Mouse (Mus musculus) left cerebral cortex, adult 8-10 months (tissue): ENCODE data around the gene Dtnb. TPM values are rescaled to one million over a fixed set of nuclear protein-coding genes. Genes with fewer than 3 reads are reported as not detected.

Experiments
- DNase-seq, 2 experiments: peaks; one replicate each; pipeline ENCODE4 v3.0.0; 2022; ENCODE audit warnings: low spot score in 2 of 2
- total RNA-seq, 4 experiments: library from RNA; stranded (reverse); gene quantifications; 2 replicates each; pipeline ENCODE4 v1.2.4; 2022

The Dtnb gene
- total RNA-seq, 4 experiments from 2014 or later: 117 to 137 (median 128) TPM

DNA sequence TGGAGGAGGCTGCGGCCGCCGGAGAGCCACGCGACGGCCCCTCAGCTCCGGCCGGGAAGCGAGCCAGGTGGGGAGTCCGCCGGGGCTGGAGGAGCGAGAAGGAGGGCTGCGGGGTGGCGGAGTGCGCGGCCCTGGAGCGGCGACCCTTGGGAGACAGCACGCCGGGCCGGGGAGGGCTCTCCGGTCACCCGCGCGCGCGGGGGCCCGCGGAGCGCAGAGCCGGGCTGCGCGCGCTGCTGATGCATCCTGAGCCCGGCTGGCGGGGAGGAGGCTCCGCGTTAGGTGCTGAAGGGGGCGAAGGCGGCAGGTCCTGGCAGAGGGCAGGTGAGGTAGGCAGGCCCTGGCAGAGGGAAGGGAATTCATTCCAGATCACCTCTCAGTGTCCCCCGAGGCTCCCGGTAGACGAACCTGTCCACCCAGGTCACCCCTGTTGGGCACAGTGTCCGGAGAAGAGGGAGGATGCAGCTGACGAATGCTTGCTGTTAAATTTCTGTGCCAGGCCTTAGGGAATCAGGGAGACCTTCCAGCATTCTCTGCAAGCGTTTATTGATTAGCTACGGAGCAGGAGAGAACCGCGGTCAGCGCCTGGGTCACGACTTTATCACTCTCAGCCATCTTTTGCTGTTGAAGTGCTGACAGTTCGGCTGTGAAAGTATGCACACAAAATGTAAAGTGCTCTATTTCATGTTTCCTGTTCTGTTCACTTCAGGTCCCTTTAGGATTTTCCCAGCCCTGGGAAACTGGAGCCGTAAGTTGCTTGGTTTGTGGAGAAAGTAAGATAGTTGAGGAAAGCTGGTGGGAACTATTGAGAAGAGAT lies 608 bp downstream of the Dtnb start:
- DNase-seq: peak in 1 of 2 experiments; percentile 28

DNA sequence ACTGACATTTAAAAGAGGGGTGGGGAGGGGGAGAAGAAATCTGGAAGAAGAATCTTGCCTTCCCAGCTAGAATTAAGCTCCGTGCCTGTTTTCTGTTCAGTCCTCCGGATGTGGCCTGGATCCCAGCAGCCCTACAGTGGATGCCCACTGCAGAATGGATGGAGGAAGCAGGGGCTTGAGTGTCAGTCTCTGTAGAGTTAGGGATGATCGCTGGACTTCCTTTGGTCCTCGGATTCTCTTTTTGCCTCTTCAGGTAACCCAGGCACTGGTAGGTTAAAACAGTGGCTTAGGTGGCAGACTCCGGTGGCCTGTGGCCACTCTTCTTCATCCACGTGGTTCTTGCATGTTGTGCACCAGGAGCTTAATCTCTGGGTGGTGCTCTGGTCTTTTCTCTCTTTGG lies 1.2 kb downstream of the Dtnb start:
- no peak for DNase-seq

DNA sequence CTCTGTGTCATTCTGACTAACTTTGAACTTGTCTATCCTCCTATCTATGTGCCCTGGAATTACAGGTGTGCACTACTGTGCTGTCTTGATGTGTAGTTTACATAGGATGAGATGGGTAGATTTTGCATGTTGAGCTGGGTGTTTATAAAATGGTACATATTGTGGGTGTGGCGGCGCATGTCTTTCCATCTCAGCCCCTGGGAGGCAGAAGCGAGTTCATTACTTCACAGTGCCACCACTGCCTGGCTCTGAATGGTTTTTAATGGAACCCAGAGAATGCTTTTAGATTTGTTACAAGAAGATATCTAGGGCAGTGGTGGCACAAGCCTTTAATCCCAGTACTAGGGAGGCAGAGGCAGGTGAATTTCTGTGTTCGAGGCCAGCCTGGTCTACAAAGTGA lies 2.5 kb downstream of the Dtnb start:
- no peak for DNase-seq

DNA sequence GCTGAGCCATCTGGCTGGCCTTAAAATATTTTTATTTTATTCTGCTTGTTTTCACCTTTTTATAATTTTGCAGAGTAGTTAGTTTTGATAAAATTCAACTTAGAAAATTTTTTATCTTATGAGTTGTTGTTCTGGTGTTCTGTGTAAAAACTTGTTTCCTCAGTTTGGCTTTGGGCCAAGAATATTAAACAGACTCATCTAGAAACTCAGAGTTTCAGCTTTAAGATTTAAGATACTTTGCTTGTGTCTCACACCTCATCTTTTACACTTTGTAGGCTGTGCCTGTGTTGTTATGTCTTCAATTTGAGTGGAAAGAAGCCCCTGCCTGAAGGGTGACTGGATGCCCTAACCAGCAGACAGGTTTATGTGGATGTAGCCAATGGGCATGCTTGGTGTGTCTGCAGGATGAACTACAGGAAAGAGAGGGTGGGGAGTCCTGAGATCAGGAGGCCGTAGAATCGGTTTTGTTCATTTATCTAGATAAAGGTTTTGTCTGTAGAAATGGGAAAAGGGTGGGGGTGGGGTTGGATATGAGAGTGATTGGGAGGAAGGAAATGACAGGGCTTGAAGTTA lies 7.9 kb downstream of the Dtnb start:
- no peak for DNase-seq

DNA sequence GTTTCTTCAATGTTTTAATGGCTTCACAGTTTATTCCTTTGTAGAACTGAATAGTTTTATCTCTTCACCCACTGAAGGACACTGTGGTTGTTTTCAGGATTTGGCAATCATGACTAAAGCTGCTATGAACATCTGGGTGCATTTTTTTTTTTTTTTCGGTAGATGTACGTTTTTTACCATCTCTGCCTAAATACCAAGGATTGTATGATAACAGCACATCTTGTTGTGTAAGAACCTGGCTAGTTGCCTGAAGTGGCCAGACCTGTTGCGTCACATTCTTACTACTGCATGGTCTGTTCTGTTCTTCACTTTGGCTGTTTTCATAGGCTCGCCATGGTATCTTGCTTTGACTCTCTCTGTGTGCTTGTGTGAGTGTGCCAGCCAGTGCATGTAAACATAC lies 10.4 kb downstream of the Dtnb start:
- DNase-seq: no peak

DNA sequence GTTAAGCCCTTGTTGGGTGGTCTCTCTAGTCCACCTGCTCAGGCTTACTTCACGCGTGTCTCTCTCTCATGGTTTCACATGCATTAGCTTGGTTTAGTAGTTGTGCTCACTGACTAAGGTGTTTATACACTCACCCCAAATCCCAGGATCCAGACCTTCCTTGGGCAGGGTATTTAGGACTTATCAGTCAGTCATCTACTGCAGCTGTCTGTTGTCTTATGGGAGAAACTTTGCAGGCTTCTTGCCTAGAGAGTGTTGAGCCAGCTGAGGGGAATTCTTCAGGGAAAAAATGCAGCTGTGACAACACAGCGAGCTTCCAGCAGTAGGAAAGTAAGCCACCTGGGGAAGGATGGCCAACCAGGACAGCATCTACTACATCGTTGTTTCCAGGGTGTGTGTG lies 13.3 kb downstream of the Dtnb start:
- no peak for DNase-seq

DNA sequence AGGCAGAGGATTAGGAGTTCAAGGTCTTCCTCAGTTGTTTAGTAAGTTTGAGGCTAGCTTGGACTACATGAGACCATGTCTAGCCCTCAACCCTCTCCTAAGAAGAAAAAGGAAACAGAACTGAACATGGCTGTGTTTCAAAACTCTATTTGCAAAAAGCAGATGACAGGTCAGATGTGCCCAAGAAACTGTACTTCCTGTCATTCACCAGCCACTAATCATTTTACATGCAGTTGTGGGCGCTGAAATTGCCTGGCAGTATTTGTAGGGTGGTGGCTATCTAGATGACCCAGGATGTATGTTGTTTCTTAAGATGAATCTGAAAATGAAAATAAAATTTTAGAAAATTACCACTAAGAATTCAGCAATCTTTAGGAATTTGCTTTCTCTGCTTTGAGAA lies 14.8 kb downstream of the Dtnb start:
- no peak for DNase-seq

DNA sequence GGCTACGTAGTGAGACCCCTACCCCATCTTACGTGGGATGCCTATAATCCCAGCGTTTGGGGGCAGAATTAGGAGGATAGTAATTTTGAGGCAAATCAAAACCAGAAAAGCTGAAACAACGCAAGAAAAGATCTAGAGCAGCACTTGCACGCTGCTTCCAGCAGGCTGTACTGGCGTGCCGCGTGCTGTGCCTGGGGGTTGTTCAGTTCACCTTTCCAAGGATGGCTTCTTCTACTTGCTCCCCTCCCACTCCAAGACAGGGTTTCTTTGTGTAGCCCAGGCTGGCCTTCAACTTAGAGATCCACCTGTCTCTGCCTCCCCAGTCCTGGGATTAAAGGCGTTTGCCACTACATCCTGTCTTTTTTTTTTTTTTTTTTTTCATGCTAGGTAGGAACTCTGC lies 17.9 kb downstream of the Dtnb start:
- DNase-seq: no peak

DNA sequence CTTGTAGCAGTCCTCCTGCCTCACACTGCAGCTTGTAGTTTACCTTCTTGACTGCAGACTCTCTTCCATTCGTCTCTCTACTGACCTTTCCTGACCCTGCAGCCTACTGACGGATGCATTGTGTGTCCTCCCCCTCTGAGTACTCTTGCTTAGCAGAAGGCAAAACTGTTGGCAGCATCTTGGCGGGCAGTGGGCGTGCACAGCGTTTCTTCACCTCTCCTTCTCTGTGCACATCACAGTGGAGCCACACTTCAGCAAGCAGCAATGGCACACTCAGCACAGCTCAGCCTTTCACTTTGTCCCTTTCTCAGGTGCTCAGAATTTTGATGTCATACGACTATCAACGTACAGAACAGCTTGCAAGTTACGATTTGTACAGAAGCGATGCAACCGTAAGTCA lies 19.4 kb downstream of the Dtnb start:
- peak in 1 of 2 experiments; percentile 70 for DNase-seq

DNA sequence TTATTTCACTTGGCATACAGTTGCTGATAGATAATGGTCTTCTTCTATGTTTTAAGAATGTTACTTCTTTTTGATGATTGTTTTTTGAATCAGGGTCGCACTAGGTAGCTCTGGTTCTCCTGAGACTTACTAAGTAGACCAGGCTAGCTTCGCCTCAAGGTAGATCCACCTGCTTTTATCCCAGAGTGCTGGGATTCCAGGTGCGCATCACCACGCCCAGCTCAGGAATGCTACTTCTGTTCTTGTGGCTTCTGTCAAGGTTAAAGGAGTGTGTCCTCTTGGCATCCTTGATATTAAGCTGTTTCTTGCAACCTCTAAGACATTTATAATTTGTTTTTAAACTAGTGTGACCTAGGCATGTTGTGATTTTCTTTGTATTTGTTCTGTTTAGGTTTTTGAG lies 30.6 kb downstream of the Dtnb start:
- no peak for DNase-seq

DNA sequence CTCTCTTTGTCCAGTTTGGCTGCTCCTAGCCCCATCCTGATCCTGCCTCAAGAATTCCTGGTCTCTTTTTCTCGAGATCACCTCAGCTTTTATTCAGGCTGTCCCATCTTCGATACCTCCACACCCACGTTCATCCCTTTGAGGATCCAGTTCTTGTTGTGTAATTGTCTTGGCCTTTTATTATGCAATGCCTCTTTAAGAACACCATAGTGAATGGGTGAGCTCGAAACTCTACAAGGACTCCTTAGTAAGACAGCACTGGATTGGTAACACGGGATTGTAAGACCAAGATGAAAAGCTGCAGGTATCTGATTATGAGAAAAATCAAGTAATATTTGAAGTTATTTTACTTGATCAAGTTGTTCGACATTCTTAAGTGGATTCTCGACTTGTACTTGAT lies 34.0 kb downstream of the Dtnb start:
- no peak for DNase-seq

DNA sequence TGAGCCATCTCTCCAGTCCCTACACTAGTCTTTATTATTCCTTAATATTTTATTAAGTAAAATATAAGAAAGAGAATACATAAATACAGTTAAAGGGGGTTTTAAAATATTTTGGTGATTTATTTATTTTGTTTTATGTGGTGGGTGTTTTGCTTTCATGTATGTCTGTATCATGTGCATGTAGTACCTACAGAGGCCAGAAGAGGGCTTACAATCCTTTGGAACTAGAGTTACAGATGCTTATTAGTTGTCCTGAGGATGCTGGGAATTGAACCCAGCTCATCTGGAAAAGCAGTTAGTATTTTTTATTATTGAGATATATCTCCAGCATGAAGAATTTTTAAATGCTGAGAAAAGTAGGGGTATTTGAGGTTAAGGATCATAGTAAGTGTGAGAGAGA lies 37.6 kb downstream of the Dtnb start:
- DNase-seq: no peak

DNA sequence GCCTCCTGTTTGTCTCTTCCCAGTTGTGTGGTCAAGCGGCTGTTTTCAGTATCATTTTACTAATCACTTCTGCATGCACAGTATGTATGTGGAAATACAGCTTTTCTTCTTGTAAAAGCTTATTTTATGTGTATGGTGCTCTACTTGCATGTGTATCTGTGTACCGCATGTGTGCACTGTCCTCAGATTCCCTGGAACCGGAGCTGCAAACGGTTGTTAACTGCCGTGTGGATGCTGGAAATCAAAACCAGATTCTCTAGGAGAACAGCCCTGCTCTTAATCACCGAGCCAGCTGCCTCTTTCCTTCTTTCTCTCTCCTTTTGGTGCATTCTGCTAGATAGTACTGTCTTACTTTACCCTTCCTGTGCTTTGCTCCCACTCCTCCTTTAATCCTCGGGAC lies 39.7 kb downstream of the Dtnb start:
- no peak for DNase-seq

DNA sequence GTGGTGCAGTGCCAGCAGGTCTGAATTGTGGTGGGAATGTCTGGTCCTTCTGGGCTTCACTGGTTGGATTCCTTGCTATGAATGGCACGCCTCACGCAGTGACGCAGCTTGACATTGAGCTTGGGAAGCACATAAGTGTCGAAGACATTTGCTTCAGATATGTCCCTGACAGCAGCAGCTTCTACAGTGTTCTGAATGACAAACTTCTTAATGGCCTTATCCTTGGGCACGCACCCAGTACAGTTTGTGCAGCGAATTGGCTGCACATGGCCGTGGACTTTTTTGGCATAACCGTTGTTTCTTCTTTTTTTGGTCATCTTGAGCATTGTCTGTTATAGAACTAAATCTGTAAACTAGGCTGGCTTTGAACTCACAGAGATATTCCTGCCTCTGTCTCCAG lies 42.9 kb downstream of the Dtnb start:
- DNase-seq: no peak

DNA sequence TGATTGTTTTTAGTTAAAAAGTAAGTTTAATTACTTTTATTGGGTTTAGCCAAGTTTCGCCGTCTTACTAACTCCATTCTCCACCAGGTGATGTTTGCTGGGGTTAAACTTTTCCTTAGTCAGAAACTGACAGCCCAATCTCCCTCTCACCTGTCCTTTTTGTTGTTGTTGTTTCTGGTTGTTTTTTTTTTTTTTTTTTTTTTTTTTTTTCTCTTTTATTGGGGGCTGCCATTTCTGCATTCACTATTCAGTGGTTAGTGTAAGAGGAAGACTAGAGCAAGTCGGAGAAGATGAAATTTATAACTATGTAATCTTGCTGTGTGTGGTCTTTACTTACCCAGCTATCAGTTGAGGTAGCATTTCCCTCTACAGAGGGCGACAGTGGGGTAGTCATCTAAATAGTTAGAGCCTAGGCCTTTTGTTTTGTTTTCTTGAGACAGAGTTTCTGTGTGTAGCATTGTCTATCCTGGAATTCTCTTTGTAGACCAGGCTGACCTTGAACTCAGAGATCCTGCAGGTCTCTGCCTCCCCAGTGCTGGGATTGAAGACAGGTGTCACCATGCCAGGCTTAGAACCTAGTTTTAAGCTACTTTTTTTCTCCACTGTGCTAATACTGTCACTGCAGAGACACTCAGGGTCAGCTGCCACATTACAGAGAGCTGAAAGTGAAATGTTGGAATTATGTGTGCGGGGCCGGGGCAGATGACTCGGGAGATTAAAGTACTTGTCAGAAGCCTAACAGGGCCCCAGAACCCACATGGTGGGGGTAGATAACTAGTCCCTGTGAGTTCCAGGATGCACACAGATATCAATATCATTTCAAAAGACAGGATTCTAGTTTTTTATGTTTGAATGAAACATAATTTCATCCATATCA lies 46.2 kb downstream of the Dtnb start:
- no peak for DNase-seq

DNA sequence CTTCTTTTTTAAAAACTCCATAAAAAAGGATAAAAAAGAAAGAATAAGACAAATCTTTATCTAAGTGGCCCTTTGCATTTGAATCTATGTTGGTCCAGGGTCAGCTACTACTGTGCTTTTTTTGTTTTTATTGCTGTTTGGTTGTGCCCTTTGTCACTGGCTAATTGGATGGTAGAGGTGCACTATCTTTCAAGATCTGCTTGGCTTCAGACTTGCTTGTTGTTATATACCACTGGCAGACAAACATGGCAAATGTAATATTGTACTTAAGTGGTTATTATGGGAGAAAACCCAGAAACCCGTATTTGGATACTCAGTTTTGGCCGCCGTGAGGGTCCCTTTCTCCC lies 46.8 kb downstream of the Dtnb start:
- DNase-seq: no peak

DNA sequence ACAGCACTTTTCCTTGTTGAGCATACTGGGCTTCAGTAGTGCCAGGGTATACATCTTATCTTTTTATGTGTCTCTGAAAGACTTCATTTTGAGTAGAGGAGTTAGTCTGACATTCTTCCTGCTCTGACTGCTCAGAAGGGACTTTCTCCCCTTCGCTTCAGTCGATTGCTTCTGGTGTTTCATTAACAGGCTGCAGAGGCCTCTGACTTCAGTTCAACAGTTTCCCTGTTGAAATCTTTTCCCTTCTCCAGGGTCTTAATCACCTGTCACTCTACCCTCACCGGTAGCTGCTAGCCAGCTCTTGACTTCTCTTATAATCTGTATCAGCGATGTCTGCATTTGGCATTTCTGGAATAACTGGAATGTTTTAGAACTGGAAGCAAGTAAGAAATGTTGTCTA lies 54.7 kb downstream of the Dtnb start:
- no peak for DNase-seq

DNA sequence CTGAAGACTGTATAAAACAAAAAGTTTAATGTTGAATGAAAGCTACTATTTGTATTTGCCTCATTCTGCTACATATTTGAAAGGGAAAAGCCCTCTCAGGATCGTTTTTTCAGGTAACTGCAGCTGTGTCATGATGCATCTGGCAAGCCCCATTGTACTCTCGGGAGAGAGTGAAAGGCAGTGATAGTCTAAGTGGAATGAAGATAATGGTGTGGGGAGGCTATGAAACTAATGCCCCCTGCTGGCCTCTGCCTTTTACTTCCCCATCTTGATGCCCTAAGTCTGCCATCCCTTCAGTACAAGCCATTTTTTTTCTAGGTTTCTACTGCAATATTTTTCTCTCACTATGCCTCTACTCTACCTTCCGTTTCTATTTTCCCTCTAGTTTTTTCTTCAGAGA lies 69.8 kb downstream of the Dtnb start:
- no peak for DNase-seq

DNA sequence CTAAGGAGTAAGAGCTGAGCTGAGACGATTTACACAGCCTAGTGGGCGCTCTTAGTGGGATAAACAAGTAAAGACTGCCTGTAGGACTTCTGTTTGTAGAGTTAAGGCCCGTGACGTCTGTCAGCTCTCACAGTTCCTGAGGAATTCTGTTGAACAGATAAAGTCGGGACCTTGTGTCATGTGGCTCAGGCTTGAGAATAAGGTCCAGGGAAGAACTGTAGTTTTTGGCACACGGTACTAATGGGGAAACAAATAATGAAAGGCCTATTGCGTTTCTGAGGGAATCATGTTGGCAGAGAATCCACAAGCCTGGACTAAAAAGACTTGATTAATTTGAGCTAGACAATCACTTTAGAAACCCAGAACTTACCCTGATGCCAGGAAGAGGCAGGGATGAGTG lies 84.6 kb downstream of the Dtnb start:
- no peak for DNase-seq

DNA sequence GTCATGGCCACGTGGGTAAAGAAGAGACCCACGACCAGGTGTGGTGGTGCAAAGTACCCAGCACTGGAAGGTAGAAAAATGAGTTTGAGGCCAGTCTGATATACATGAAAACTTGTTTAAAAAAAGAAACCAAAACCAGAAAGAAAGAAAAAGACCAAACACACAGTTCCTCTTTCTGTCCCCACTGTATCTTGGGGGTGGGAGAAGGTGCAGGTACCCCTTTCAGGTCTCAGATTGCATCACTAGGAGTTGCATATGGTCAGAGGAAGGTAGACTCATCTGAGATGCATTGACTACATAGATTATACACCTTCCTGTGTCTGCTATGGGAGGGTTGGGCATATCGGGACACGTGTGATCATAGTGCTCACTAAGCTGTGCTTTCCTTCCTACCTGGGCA lies 85.1 kb downstream of the Dtnb start:
- DNase-seq: no peak

DNA sequence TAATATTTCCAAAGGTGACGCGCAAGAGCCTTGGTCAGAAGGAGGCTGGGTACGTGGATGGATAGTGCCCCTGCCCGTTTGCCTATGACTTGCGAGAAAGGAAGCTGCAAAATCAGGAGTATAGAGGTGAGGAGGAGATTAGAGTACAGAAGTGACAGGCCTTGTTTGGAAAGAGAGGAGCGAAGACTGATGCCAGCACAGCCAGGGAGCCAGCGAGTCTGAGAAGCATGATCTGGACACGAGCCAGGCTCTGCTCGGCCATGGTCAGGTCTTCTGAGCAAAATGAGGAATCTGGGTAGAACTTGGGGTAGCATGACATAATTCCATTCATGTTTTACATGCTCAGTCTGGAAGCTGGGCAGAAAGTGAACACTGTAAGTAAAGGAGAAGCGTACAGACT lies 85.6 kb downstream of the Dtnb start:
- no peak for DNase-seq

DNA sequence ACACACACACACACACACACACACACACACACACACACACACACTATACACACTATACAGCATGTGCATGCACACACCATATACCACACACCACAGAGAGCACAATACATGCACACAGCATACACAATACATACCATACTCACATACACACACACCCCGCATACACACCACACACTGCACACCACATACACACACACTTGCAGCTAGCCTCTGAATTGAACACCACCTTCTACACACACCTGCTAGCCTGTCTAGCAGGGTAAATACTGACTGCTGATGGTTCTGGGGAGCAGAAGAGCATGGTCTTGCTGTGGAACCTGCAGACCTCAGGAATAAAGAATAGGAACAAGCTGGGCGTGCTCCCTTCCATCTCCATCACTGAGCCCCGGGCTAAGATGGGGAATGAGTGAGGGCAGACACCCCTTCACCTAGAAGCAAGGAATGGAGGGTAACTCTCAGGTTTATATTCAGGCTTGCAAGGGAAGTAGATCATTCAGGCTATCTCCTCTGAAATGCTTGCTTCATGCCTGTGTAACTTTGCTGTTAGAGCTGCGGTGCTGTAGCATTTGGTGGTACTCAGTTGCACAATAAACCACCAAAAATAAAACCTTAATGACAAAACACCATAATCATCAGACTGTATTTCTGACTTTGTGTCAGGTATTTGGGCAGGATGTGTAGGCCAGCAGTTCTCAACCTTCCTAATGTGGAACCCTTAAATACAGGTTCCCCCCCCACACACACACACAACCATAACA lies 87.6 kb downstream of the Dtnb start:
- DNase-seq: no peak
